Mouse (Mus musculus) thymus, postnatal 14 days (tissue): ENCODE measurements at regions not wholly inside any gene's neighbourhood (a gene's known extent, or its start where the extent isn't known, plus 50 kb on each side); places are given as distances from the start of the nearest gene placed in this dataset.
A peak's percentile ranks its signal among the peaks of the same experiment; 100 is the strongest.
"Not testable (repeated sequence)": the region's sequence is repeated elsewhere in the genome, so short reads cannot be mapped to it uniquely, and the experiment has no call there.

ENCODE experiments used
- DNase-seq: peaks from one replicate; pipeline ENCODE4 v3.0.0; 2021

DNA sequence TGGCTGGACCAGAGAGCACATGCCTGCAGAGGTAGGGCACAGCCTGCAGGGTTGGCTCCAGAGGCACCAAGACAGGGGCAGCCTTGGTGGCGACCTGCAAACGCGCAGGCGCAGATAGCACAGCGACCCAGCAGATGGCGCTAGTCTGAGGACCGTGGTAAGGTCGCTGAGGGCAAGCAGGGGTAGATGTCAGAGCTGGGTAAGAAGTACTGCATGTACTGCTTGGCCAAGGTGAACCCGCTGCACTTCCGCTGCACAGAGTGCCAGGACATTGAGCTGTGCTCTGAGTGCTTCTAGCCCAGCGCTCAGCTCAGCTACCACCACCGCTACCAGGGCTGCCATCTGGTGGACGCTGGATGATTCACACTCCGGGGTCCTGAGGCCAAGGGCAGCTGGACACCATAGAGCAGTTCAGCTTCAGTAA, 68.3 kb downstream of the Hsp90b1 start:
- DNase-seq: peak; percentile 93

DNA sequence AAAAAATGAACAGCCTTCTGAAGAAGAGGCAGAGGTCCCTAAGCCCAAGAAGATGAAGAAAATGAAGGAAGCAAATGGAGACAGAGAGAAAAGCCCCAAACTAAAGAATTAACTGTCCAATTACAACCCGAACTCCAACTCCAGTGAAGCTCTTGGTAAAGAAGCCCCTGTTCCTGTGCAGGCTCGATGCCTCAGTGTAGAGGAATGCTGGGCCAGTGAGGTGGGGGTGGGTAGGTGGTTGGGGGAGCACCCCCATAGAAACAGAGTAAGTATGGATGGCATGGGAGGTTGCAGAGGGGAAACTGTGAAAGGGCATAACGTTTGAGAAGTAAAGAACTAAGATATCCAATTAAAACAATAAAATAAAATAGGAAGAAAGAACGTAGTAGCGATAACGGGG, 68.8 kb downstream of the Hsp90b1 start:
- DNase-seq: not testable (repeated sequence)

DNA sequence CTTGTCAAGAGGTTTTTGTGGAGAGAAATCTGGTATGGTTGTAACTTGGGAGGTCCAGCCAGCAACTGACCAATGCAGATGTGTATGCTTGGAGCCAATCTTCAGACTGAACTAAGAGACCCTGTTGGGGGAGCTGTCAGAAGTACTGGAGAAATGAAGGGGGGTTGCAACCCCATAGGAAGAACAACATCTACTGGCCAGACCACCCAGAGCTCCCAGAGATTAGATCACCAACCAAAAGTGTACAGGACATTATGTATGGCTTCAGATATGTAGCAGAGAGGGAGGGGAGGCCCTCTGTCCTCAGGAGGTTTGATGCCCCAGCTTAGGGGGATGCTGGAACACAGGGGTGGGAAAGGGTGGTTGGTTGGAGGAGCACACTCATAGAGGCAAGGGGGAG, 78.6 kb downstream of the Hsp90b1 start:
- DNase-seq: not testable (repeated sequence)

DNA sequence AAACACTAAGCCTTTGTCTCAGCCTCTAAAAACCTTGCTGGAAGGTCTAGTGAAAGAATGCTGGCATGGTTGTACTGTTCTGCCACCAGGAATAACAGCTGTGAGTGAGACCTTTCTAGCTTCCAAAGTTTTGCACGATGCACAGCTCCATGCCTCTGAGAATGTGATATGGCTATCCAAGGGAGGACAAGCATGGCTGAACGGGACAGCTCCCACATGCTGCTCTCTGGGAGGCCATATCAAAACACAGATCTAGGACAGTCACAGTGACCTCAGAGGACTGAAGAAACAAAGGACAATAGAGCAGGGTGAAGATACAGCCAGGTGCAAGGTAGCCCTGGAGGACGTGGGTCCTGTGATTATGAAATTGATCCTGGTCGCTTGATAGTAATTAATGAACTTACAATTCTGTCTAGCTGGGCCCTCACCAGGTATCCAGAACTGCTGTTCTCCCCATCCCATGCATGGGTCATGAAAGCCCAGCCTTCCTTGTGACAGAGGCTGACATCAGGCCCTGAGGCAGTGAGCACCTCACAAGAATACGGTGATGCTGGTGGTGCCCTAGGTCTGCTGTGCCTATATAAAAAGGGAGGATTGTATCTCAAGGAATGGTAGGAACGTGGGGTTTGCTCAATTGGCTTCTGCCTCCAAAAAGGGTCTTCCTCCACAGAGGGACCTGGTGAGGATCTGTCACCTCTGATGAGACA, 87.2 kb downstream of the Hsp90b1 start:
- DNase-seq: not testable (repeated sequence)

DNA sequence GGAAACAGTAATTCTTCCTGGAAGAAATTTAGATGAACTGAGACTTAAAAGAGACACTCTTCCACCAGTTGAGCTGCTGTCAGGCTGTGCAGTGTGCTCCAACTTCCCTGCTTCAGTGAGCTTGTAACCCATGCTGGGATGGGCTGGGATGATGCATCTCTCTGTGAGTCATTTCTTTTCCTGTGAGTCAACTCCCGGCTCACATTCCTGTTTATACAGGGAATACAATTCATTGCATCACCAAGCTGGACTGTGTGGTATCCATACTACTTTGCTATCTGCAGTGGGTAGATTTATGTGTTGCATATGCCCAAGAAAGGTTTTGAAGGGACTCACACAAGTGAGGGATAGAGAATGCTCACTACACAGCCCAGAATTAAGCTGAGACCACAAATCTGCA, 93.0 kb downstream of the Hsp90b1 start:
- DNase-seq: not testable (repeated sequence)

DNA sequence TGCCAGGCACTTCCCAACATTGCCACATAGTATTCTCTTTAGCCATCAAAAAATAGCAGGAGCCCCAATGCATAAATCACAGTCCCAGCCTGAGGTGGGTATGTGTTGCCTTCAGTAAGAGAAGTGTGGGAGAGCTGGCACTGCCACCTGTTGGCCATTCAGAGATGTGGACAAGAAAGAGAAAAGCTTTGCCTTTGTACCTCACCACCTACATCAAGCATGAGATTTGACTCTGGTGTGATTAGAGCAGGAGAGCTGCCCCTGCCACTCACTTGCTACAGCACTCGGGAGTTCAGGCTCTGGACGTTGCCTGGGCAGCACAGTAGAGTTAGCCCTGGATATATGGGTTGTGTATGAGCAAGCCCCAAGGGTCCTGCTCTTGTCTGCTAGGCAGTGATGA, 95.3 kb downstream of the Hsp90b1 start:
- not testable (repeated sequence) for DNase-seq

DNA sequence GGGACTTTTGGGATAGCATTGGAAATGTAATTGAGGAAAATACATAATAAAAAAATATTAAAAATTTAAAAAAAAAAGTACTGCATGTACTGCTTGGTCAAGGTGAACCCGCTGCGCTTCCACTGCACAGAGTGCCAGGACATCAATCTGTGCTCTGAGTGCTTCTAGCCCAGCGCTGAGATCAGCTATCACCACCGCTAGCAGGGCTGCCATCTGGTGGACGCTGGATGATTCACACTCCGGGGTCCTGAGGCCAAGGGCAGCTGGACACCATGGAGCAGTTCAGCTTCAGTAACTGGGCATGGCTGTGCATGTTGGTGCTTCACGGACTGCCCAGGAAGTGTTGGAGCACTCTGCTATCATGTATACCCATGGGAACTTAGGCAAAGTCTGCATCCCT, 102.1 kb upstream of the Syn3 start:
- not testable (repeated sequence) for DNase-seq

DNA sequence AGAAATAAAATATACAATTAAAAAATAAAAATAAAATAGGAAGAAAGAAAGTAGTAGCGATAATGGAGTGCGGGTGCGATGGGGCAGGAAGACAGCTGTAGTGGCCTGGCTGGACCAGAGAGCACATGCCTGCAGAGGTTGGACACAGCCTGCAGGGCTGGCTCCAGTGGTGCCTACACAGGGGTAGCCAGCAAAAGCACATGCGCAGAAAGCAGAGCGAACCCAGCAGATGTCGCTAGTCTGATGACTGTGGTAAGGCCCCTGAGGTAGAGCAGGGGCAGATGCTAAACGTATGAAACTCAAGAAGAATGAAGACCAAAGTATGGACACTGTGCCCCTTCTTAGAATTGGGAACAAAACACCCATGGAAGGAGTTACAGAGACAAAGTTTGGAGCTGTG, 101.3 kb upstream of the Syn3 start:
- DNase-seq: peak; percentile 22

DNA sequence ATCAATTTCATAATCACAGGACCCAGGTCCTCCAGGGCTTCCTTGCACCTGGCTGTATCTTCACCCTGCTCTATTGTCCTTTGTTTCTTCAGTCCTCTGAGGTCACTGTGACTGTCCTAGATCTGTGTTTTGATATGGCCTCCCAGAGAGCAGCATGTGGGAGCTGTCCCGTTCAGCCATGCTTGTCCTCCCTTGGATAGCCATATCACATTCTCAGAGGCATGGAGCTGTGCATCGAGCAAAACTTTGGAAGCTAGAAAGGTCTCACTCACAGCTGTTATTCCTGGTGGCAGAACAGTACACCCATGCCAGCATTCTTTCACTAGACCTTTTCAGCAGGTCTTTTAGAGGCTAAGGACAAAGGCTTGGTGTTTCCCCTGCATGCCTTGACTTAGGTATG, 91.5 kb upstream of the Syn3 start:
- not testable (repeated sequence) for DNase-seq

DNA sequence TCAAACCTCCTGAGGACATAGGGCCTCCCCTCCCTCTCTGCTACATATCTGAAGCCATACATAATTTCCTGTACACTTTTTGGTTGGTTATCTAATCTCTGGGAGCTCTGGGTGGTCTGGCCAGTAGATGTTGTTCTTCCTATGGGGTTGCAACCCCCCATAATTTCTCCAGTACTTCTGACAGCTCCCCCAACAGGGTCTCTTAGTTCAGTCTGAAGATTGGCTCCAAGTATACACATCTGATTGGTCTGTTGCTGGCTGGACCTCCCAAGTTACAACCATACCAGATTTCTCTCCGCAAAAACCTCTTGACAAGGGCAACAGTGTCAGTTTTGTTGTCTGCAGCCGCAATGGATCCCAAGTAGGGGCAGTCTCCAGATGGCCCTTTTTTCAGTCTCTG, 68.2 kb upstream of the Syn3 start:
- DNase-seq: not testable (repeated sequence)

DNA sequence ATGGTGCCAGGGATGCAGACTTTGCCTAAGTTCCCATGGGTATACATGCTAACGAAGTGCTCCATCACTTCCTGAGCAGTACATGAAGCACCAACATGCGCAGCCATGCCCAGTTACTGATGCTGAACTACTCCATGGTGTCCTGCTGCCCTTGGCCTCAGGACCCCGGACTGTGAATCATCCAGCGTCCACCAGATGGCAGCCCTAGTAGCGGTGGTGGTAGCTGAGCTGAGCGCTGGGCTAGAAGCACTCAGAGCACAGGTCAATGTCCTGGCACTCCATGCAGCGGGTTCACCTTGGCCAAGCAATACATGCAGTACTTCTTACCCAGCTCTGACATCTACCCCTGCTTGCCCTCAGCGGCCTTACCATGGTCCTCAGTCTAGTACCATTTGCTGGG, 57.1 kb upstream of the Syn3 start:
- peak; percentile 21 for DNase-seq
